Mouse (Mus musculus) cerebellum, adult 18-20 months (tissue): Measurements from ENCODE around the gene Gas2.

Experiments used
- DNase-seq, 2 experiments: peaks; one replicate each; pipeline ENCODE4 v3.0.0; 2021

The Gas2 gene

DNA sequence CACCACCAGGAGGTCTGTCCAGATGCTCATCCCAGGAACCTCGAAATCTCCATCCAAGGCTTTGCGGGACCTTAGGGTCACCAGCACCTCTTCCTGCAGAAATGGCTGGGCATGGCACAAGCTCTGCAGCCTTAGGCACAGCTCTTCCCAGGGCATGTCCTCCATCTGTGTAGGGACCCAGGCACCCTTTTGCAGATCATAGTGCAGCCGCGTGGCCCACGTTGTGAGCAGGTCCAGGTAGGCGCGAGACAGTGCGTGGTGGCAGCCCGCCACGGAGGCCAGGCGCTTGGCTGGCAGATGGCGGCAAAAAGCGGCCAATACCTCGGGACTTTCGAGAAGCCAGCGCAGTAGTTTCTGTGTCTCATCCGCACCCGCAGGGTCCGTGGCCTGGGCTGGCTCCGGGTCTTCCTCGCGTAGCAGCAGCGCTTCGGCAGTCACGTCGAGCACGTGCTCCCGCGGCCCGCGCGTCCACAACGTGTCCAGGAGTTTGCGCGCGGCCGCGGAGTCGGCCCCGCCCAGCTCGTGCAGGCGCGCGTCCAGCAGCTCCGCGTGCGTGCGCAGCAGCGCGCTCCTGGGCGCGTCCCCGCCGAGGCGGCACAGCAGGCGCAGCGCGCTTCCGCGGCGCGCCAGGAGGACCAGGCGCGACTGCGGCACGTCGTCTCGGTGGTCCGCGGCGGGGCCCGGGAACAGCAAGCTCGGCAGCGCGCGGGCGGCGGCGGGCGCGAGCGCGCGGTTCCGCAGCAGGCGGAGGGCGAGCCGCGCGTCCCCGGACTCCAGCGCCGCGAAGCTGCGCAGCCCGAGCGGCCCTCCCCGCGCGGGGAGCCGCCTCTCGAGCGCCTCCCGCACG lies at the start of gene Gas2:
Gene Gas2 (plus strand): TSS at position 766 of the 847 bp plus-strand sequence.
- DNase-seq: peak; percentile 82 to 96

DNA sequence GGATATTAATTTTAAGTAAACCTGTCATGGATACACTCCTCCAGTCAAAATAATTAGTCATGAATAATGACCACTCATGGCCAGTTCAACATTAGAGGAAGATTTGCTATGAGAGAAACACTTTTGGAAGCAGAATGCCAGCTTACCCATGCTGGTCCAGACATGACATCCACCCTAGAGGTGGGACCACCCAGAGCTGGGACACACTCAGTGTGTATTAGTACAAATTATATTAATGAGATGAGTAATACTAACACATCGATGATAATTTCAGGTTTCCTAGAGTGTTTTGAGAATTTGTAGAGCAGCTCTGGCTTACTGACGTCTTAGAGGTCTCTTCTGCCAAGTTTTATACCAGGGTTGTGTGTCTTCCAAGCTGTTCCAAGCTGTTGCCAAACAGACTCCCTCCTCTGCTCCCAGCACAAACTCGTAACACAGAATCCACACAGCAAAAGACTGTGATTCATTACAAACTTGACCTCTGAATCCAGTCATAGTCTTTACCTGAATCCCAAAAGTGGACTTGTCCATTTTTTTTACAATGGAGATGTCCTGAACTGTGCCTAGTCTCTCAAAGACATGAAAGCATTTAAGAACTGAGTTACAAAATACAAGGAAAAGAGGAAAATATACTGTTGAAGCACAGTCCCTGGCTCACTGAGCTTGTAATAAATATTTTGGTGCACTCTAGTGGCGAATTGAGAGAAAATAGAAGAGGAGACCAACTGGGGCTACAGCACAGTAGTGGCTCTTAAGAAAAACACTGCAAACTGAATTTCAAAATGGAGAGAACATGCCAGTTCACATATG lies 46.1 kb upstream of the Gas2 start:
- no peak for DNase-seq

DNA sequence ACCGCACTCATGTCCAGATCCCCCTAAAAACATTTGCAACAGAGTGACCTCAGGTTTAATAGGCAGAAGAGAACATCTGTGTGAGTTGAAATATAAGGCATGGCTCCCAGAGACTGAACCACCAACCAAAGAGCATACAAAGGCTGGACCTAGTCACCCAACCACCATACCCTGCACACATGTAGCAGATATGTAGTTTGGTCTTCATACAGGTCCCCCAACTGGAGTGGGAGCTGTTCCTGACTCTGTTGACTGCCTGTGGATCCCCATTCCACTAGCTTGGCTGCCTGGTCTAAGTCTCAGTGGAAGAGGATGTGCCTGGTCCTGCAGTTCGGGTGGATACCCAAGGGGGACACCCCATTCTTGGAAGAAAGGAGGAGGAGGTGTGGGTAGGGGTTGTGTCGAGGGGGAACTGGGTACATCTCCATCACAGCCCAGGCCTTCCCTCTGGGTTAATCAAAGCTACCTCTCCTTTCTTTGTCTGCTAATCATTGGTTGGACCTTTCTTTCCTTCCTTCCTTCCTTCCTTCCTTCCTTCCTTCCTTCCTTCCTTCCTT lies 45.5 kb upstream of the Gas2 start:
- DNase-seq: no peak

DNA sequence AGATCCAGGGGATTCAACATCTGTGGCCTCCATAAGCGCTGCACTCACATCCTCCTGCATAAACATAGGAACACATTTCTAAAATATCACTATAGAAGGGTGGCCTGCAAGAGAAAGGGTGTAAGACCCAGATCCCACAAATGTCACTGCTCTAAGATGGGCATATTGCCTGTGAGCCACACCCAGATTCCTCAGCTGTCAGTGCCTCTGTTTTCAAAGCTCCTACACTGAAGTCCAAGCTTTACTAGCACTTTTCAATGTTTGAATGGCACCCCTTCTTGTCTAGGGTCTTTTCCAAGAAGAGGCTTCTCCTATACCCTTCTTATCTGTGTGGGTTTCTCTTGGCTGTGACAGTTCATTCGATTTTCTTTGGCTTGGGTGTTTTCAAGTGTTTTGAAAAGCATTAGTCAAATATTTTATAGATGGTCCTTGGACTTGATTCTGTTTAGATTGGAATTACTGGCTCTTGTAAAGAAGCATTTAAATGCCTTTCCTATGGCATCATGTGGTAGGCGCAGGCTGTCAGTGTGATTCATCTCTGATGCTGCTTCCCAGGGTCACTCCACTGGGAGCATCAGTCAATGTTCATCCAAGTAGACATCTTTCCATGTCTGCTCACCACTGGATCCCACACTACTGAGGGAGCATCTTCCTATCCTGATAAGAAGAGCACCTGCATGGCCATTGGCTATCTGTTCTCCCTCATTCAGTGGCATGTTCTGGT lies 43.4 kb upstream of the Gas2 start:
- DNase-seq: no peak

DNA sequence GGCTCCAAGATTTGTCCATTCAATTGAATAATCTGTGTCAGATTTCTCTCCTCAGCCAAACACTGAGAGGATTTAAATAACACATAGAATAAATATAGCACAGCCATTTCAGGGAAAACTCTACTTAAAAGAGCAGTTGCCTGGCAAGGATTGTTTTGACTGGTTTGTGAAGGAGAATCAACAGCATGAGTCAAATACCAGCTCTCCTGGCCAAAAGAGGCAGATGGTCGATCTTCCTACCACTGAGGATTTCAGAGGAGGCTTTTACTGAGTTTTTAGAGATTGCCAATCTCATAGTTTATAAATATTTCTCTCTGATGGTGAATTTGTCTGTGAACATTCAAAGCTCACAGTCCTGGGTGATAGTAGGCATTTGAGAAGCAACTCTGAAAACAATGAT lies 41.9 kb upstream of the Gas2 start:
- DNase-seq: peak; percentile 52 to 67

DNA sequence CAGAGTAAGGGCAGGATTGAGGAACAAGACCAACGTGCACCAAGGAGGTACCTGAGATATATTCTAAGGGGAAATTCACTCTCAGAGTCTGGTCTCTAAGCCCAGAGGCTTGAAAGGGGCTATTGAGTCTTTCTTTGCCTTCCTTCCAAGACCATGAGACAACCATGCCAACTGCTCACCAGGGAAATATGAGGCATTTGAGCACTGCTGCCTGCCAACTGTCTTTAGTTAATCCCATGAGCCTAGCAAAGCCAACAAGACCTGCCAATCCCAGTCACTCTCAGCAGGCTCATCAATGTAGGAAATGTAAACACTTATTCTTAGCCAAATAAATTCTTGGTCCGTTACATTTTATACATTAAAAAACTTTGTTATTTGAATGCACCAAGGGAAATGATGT lies 40.3 kb upstream of the Gas2 start:
- DNase-seq: no peak

DNA sequence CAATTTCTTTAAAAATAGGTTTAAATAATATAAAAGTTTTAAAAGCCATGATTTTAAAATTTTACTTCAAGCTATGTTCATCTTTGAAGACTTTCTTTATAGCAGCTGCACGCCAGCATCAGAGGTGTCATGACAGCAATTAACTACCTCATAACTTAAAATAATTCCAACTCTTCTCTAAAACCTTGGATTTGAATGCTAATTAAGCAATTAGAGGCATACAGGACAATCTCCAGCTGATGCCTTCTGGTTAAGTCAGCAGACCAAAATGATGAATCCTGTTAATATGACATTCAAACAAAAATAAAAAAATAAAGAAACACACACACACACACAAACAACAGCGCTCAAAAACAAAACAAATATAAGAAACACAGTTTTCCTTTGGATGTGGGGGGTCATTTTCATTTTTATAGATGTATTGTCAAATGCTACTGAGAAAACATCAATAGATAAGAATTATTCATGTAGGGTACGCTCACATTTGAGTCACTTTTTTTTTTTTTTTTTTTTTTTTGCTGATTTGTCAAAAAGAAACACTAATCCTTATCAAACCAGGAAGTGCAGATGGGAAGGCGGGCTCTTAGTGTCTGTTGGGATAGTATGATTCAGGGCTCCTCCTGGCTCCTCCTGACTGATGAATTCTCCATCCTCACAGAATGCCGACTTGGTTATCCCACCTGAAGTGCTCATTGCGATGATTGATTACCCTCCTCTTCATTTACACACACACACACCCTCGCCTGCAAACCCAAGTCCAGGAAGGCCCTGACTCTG lies 38.1 kb upstream of the Gas2 start:
- DNase-seq: no peak

DNA sequence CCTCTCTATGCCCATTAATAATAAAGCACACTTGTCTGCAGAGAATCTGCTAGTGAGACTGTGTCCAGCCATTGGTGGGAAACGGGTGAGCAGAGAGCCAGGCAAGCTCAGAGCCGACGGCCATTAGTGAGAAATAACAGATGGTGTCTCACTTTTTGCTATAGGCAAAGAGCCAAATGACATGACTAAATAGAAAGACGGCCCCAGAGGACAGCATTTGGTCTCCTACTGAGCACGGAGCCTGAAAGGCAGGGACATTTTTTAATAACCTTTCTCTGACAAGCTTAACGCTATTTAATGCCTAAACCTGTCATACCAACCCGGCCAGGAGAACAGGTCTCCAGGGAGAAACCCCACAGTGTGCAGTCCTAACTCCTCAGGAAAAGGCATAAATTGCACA lies 29.9 kb upstream of the Gas2 start:
- peak; percentile 48 to 49 for DNase-seq

DNA sequence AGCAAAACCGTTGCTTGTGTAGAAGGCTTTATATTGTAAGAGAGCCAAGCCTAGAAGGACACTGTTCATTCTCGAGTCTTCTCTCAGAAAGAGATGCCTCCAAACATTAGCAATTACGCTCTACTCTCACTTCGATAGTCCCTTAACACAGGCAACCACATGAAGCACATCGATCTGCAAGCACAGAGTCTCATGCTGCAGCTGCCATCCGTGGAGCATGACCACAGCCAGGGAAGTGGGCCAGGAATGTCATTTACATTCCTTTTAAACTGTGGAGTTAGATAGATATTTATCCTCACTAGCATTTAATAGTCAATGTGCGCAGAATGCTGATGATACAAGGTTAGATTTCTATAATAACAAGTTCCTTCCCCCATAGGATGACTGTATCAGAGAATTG lies 21.3 kb upstream of the Gas2 start:
- DNase-seq: no peak

DNA sequence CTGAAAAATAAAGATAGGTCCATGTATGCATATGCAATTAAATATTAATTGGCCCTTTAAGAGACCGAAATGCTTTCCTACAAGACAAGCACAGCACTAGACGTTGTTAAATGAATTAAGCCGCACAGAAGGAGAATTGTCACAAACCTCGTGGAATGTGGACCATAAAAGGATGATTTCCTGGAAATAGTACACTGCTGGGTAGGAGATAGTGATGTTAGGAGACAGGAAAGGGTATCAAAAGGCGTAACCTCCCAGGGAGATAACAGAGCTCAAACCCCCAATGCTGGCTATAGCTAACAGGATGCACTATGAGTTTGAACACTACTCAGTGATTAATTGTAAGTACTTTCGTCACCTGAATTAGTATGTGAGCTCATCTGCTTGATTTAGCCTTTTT lies 10.9 kb upstream of the Gas2 start:
- DNase-seq: no peak

DNA sequence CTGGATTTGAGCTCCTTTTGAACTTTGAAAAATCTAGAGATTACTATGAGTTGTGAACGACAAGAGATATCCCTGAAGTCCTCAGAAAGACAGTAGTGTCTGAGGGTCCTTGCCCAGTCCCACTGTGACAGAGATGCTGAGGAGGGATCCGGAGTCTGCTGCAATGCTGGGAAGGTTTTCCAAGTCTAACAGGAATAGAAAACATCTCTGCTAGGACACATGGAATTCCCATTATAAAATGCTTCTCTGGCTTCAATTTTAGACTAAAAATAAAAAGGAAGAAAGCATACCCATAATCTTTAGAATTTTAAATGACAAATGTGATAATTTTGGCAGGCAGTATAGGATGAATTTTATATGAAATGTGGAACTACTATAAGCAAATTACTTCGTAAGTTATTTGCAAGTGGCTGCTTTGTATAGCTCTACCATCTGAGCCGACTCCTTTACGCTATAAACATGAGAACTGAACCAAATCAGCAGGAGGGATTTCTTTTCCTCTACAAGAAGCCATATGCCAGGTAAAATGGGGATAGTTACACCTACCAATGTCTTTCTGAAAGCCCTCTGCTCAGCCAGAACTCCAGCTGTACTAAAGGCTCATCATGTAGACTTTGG lies 9.8 kb upstream of the Gas2 start:
- DNase-seq: no peak

DNA sequence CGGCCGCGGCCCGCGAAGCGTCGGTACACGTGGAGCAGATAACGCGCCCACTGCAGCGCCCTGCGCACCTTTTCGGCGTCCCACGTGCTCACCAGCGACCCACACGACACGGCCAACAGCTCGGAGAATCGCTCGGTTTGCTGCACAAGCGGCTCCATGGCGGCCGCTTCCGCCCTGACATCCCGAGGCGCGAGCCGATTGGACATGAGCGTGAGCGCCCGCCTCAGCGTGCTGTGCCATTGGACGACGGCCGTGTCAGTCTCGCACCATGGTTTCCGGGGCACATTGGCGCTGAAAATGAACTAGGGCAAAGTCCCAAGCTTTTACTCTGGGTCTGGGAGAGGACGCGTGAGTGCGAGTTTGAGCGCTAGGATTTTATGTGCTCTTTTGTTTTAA lies 280 bp downstream of the Gas2 start, which contains the start of gene Fancf:
Gene Fancf (minus strand): TSS at position 171 of the 396 bp plus-strand sequence.
- peak; percentile 96 to 99 for DNase-seq

DNA sequence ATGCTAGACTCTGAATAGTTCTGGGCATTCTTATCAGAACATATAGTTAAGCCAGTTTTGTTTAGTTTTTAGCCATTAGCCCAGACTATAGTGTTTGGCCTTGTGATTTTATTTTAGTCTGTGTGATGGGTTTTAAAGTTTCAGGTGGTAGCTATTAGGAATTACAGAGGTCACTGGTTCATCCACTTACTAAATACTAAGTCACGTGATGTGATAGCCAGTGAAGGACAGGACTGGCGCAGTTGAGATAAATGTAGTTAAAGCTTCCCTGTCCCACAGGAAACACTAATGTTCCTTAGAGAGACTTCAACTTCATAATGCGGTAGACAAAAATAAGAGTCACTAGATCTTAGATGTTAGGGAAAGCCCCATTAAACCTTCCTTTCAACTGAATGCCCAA lies 1.0 kb downstream of the Gas2 start:
- no peak for DNase-seq

DNA sequence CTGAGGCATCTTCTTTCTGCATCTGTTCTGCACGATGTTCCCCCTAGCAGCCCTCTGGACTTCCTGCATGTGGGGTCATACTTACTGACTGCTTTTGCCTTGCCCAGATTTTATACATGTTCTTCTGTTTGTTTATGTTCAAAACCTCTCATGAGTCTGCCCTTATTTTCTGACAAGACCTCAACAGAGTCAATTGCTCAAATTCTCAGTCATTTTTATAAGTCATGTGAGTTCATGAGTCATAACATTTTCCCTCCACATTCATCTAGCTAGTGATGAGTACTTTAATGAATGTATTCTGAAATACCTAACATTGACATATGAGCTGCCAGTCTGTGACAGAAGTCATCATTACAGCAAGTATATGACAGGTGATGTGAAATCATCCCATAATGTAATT lies 3.5 kb downstream of the Gas2 start:
- no peak for DNase-seq

DNA sequence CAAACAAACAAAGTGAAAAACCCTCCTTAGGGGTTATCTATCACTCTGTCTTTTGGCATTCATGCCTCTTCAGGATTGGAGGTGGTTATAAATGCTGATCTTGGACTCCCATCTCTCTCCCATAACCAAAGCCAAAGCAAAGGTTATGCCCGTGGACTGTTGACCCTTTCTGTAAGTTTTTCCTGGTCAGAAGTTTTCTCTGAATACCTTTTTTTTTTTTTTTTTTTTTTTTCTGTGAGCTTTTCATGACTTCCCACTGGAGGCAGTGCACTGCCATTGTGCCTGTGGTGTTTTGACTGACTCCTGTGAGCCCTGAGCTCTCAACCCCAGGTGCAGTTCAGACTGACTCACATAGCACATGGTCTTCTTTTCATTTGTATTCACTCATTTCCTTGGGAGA lies 6.2 kb downstream of the Gas2 start:
- no peak for DNase-seq

DNA sequence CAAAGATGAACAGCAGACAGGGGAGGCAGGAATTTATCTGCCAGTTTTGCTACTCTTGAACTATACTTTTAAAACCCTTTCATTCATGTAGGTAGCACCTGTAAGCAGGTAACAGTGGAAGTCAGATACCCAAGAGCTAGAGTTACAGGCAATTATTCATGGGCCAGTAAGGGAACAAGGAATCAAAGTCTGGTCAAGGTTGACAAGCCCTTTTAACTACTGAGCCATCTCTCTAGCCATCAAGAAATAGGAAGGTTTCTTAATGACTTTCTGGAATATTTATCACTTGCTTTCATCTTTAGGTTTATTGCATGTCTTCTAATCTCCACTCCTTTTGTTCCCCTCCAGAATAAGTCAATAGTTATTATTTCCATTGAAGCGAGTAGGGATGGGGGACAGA lies 10.2 kb downstream of the Gas2 start:
- DNase-seq: no peak

DNA sequence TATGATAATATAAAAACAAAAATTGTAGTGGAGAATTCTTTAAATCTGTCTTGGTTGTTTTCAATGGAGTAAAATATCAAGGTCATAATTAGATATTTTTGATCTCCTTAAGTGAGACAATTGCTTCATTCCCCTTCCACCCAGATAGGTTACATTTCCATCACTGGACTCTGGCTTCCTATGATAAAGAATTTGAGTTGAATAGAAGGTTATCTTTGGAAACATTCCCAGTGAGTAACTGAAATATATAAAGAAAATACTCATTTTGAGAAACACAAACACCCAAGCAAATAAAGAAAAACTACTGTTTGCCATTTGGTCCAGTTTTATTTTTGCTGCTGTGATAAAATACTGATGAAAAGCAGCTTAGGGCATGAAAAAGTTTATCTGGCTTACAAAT lies 10.8 kb downstream of the Gas2 start:
- no peak for DNase-seq

DNA sequence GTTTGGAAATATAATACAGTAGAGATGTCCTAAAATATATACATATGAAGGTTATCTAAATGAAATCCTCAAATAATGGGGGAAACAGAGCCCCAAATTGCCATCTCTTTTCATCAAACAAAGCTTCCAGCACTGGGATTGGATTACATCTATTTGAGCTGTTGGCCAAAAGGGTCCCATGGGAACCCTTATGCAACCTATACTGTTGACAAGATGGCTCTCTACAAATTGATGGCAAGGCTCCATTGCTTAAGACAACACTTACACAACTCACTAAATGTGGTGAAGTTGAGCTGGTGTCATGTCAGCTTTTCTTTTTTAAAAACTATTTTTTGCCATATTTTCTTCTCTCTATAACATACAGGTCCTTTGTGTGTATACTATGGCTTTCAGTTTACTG lies 14.5 kb downstream of the Gas2 start:
- no peak for DNase-seq

DNA sequence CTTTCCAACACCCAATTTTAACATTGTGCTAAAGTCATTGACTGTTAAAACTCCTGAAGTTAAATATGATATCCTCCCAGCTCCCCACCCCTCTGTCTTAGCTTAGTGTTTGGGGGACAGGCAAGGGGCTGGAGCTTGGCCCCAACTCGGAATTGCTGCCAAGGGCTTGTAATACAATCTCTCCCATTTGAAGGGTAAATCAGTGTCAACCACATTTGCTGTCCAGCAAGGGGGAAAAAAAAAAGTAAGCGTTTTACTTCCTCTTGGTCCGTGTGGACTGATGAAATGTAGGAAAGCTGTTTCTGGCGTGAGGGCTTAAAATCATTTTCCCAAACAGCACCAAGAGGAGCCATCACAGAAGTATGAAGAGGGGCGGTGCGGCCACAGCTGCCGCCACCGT lies 16.9 kb downstream of the Gas2 start:
- no peak for DNase-seq

DNA sequence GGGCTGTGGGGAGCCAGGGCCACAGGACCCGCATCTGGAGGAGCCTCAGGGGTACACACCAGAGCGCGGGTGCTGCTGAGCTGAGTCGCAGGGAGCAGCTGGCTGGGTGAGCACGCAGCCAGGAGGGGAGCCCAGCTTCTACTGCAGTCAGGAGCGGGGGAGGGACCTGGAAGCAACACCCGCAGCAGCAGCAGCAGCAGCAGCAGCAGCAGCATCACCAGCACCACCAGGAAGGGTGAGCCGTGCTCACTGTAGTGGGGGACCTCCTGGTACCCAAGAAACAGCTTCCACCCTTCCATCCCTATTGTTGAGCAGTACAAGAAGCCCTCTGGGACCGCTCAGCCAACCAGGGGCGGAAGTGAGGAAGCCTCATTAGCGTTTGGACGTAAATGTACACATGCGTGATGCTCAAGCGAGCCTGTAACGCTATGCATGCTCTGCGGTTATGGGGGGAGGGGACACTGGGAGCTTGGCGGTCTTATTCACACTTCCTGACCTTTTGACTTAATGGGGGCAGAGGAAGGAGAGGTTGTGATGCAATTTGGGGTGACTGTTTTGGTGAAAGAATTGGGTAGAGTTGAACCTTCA lies 17.4 kb downstream of the Gas2 start:
- DNase-seq: peak; percentile 12 to 22

DNA sequence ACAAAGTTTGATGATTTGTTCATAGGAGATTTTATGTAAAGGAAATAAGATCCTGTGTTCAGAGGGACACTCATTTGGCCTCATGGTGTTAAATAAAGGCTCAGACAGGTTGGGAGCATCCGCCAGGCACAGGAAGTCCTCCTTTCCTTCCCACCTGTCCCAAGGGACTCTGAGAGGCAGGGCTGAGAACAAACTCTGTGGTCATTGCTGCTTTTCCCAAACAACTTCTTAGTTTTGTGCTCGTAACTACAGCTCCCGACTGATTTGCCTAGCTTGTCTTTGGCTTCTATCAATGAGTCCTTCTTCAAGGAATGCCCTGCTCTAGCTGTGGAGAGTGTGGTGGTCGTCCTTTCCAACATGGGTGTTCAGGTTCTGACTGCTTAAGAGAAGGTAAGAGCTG lies 18.3 kb downstream of the Gas2 start:
- DNase-seq: no peak

DNA sequence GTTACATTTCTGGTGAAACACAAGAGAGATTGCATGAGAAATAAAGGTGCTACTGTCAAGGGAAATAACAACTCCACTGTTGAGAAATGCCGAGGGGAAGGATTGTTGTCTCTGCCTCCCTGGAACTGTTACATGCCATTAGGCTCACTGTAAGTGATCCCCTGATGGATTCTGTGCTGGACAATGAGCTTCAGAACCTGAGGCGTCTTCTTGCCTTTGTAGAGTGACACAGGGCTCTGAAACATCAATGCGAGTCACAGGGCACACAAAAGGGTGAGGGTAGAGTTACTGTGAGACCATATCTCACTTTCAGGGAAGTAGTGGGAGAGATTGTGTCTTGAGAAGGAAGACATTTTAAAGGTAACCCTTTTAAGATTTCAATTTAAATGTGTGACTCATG lies 23.5 kb downstream of the Gas2 start:
- no peak for DNase-seq
